Mouse (Mus musculus): ENCODE data around the gene Ush2a.

DNA sequence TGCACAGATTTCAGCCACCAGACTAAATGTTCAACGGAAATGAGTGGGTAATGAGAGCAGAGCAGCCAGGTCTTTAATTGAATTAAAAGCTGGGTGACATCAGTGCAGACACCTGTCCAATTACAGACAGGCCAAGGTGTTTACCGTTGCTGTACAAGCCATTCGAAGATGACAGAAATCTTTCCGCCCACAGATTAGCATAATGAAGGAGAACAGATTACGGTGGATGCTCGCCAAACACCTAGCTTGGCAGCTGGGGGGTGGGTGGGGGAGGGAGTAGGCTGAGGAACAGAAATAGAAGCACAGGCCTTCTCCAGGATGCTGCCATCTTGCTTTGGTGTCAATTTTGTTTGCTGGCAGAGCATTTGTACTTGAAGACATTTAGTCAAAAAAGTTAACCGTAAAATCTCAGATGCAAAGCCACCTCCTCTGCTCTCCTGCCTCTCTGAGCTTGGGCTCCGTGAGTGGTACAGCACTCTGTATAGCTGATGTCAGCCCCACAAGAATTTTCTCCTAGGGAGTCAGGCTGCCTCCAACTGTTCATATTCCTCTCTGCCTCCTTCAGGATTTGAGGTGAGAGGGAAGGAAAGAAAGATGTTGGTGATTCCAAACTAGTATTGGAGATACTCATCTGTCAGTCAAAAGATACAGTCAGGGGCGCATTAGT, 306.6 kb downstream of the Ush2a start:
- TF ChIP-seq CTCF (IDR thresholded peaks at IDR 0.05): no peak
- no peak for TF ChIP-seq EP300 (IDR thresholded peaks at IDR 0.05)
